In genomic region chr15:97789761-97790505, GRCm38 (mm10) we compare ENCODE assay signal across 7 mouse cellular contexts. TPM values are rescaled to one million over a fixed set of nuclear protein-coding genes. Genes with fewer than 3 reads are reported as not detected.
A peak's percentile ranks its signal among the peaks of the same experiment; 100 is the strongest.
DNase-seq lines count a peak whose midpoint lies in the region; ATAC-seq and TF ChIP-seq lines count a peak whose summit lies in the region.

No protein-coding gene starts in this region.

- TF ChIP-seq POLR2A in MEL (IDR thresholded peaks at IDR 0.05; ENCODE audit: control insufficient read depth in 1 of 2, insufficient read depth in 1 of 2, low read depth in 1 of 2, low read length in 2 of 2, poor library complexity in 1 of 2) = peak in 1 of 2 experiments; percentile 74; a peak in 2 of 4 replicates
- TF ChIP-seq POLR2A in brain, embryonic 14.5 days (IDR thresholded peaks at IDR 0.05; ENCODE audit: borderline replicate concordance, extremely low read depth, insufficient read depth, insufficient read length, poor library complexity, severe bottlenecking) = no peak

- H3K4me1 ChIP-seq in liver, embryonic 11.5 days (replicated peaks; ENCODE audit: control insufficient read depth, insufficient read depth, low read length) = peaks cover 31% of the 10 kb centered on the region
- peaks cover 12 to 42% of the 10 kb centered on the region in 2 experiments for H3K4me1 ChIP-seq in MEL (ENCODE audit: control insufficient read depth in 1 of 2, insufficient read depth in 2 of 2, low read length in 2 of 2)
- peaks cover 28% of the 10 kb centered on the region for H3K4me1 ChIP-seq in liver, postnatal 0 days (ENCODE audit: insufficient read depth)

- H3K36me3 ChIP-seq in liver, embryonic 11.5 days (ENCODE audit: control insufficient read depth, insufficient read depth, low read length) = peaks cover 21% of the 10 kb centered on the region; the same call in 1 of the 2 replicates
- peaks cover 11 to 42% of the 10 kb centered on the region in 2 experiments for H3K36me3 ChIP-seq in MEL (ENCODE audit: control insufficient read depth in 1 of 2, insufficient read depth in 2 of 2, low read length in 2 of 2)
- peaks cover 21% of the 10 kb centered on the region for H3K36me3 ChIP-seq in liver, postnatal 0 days (replicated peaks; ENCODE audit: insufficient read depth, low read length)

- no peak for TF ChIP-seq RAD21 in MEL (IDR thresholded peaks at IDR 0.05; ENCODE audit: low read depth, low read length)

- 59% methylated on average over 20 of the region's 20 CpGs for WGBS in liver, embryonic 11.5 days
- 51% methylated on average over 20 of the region's 20 CpGs for WGBS in liver, postnatal 0 days (ENCODE audit: insufficient replicate concordance)

- no peaks in the 10 kb centered on the region for H3K27me3 ChIP-seq in liver, embryonic 11.5 days (replicated peaks; ENCODE audit: control insufficient read depth, insufficient read depth, low read length)
- no peaks in the 10 kb centered on the region for H3K27me3 ChIP-seq in MEL (ENCODE audit: control insufficient read depth in 1 of 2, insufficient read depth in 2 of 2, low read length in 2 of 2)
- no peaks in the 10 kb centered on the region for H3K27me3 ChIP-seq in liver, postnatal 0 days (ENCODE audit: insufficient read depth, low read length)

- peak in 2 of 3 experiments; percentile 97 to 99; a peak in 4 of 6 replicates for TF ChIP-seq CTCF in MEL (IDR thresholded peaks at IDR 0.05 in 2 of 3, conservative IDR thresholded peaks at IDR 0.05 in 1 of 3; ENCODE audit: control insufficient read depth in 1 of 3, insufficient read depth in 1 of 3, low read depth in 2 of 3, low read length in 3 of 3, poor library complexity in 1 of 3, severe bottlenecking in 1 of 3)
- TF ChIP-seq CTCF in brain, embryonic 14.5 days (IDR thresholded peaks at IDR 0.05; ENCODE audit: borderline replicate concordance, extremely low read depth, insufficient read depth, insufficient read length) = peak; percentile 86
- peak; percentile 92 for TF ChIP-seq CTCF in liver, postnatal 0 days (IDR thresholded peaks at IDR 0.05; ENCODE audit: low read depth)

- H3K79me2 ChIP-seq in MEL (ENCODE audit: control insufficient read depth, insufficient read depth, low read length, poor library complexity) = peaks cover 22% of the 10 kb centered on the region

- DNase-seq in liver (peak; percentile 73), MEL (ENCODE audit: low read depth, low spot score) (peak; percentile 84)
- no peak for DNase-seq in liver, embryonic 11.5 days (ENCODE audit: low spot score)
- peak; percentile 66 for DNase-seq in brain, embryonic 14.5 days (ENCODE audit: low read depth)
- DNase-seq in forelimb bud, embryonic 11.5 days (ENCODE audit: low read depth, low spot score) = peak; percentile 62
- DNase-seq in liver, postnatal 0 days = peak; percentile 76
- DNase-seq in spleen, postnatal 4 days (ENCODE audit: low spot score in 2 of 2) = peak; percentile 52 to 86

- no peak overlapping the region for H3K9ac ChIP-seq in liver, embryonic 11.5 days (ENCODE audit: low read depth, low read length)
- no peak overlapping the region for H3K9ac ChIP-seq in MEL (ENCODE audit: control insufficient read depth, low read depth, low read length, poor library complexity, severe bottlenecking)
- no peak overlapping the region for H3K9ac ChIP-seq in liver, postnatal 0 days (replicated peaks)

- H3K4me2 ChIP-seq in liver, embryonic 11.5 days = no peak overlapping the region
- no peak overlapping the region for H3K4me2 ChIP-seq in liver, postnatal 0 days (ENCODE audit: low read depth, low read length)

- no peak for ATAC-seq in liver, embryonic 11.5 days (replicated peaks; ENCODE audit: low FRiP score)
- no peak for ATAC-seq in liver, postnatal 0 days

- no peaks in the 10 kb centered on the region for H3K9me3 ChIP-seq in liver, embryonic 11.5 days (ENCODE audit: control insufficient read depth, low read length)
- no peaks in the 10 kb centered on the region for H3K9me3 ChIP-seq in MEL (replicated peaks; ENCODE audit: insufficient read depth, low read length)
- H3K9me3 ChIP-seq in liver, postnatal 0 days (ENCODE audit: low read length) = no peaks in the 10 kb centered on the region

- no peak overlapping the region for H3K4me3 ChIP-seq in liver, embryonic 11.5 days (ENCODE audit: low read depth, low read length)
- H3K4me3 ChIP-seq in MEL (ENCODE audit: control insufficient read depth in 1 of 2, insufficient read depth in 1 of 2, low read depth in 2 of 2, low read length in 2 of 2) = no peak overlapping the region
- no peak overlapping the region for H3K4me3 ChIP-seq in liver, postnatal 0 days (ENCODE audit: low read depth, low read length)

- no peak overlapping the region for H3K27ac ChIP-seq in liver, embryonic 11.5 days (ENCODE audit: low read depth, low read length)
- H3K27ac ChIP-seq in MEL (ENCODE audit: control insufficient read depth, low read depth, low read length) = peak overlapping the region; percentile 3; the same call in 1 of the 2 replicates
- no peak overlapping the region for H3K27ac ChIP-seq in liver, postnatal 0 days (ENCODE audit: low read depth)

- no peak for TF ChIP-seq EP300 in MEL (IDR thresholded peaks at IDR 0.05; ENCODE audit: low read depth in 1 of 2, low read length in 2 of 2)
- TF ChIP-seq EP300 in liver, postnatal 0 days (IDR thresholded peaks at IDR 0.05; ENCODE audit: low read depth) = no peak

TF ChIP-seq in MEL, 35 proteins besides CTCF, POLR2A, EP300 and RAD21:
- no peak for TF ChIP-seq ZC3H11A (IDR thresholded peaks at IDR 0.05; ENCODE audit: low read depth, low read length)
- 0 out of 2 replicates have a peak, but pooled peaks have one; percentile 67 for TF ChIP-seq POLR2AphosphoS5 (IDR thresholded peaks at IDR 0.05; ENCODE audit: borderline replicate concordance, low read depth, low read length)
- peak; percentile 83 for TF ChIP-seq GATA1 (IDR thresholded peaks at IDR 0.05; ENCODE audit: low read depth, low read length)
TF ChIP-seq in MEL: peak in this region for 2.

RNA-seq across cellular contexts. Expression of gene Slc48a1, which starts 11.6 kb away (rescaled TPM):
- polyA plus RNA-seq in liver, embryonic 11.5 days (2014; fragmentation: Nextera tagmentation; extraction: Ambion mirVana) = 55.0 and 62.1 TPM in 2 replicates
- total RNA-seq in MEL (2012; rRNA removed) = 116 and 136 TPM in 2 replicates
- polyA plus RNA-seq in MEL (2012; ENCODE audit: insufficient read depth in 1 of 2, insufficient read length in 2 of 2, low read depth in 1 of 2, low replicate concordance in 2 of 2, missing spikeins in 1 of 2) = 100 to 1,000 TPM in 1 of 2 experiments, not detected in 1; 299 TPM
- 34.5 and 39.5 TPM in 2 replicates for polyA plus RNA-seq in brain, embryonic 14.5 days (2012; rRNA removed)
- polyA plus RNA-seq in liver, postnatal 0 days (2015; fragmentation: Nextera tagmentation; extraction: Ambion mirVana) = 59.0 and 61.1 TPM in 2 replicates

RNA-seq across cellular contexts. Expression of gene Rapgef3, which starts 22.2 kb away (rescaled TPM):
- 4.1 and 4.5 TPM in 2 replicates for polyA plus RNA-seq in liver, embryonic 11.5 days (2014; fragmentation: Nextera tagmentation; extraction: Ambion mirVana)
- 4.0 and 7.4 TPM in 2 replicates for total RNA-seq in MEL (2012; rRNA removed)
- polyA plus RNA-seq in MEL (2012; ENCODE audit: insufficient read depth in 1 of 2, insufficient read length in 2 of 2, low read depth in 1 of 2, low replicate concordance in 2 of 2, missing spikeins in 1 of 2) = 1 to 10 TPM in 1 of 2 experiments, not detected in 1; 6.6 TPM
- 19.7 and 20.4 TPM in 2 replicates for polyA plus RNA-seq in brain, embryonic 14.5 days (2012; rRNA removed)
- 1.5 and 1.9 TPM in 2 replicates for polyA plus RNA-seq in liver, postnatal 0 days (2015; fragmentation: Nextera tagmentation; extraction: Ambion mirVana)

RNA-seq across cellular contexts. Expression of gene Hdac7, which starts 54.4 kb away (rescaled TPM):
- polyA plus RNA-seq in liver, embryonic 11.5 days (2014; fragmentation: Nextera tagmentation; extraction: Ambion mirVana) = 28.1 and 33.5 TPM in 2 replicates
- 100 and 102 TPM in 2 replicates for total RNA-seq in MEL (2012; rRNA removed)
- polyA plus RNA-seq in MEL (2012; ENCODE audit: insufficient read depth in 1 of 2, insufficient read length in 2 of 2, low read depth in 1 of 2, low replicate concordance in 2 of 2, missing spikeins in 1 of 2) = 100 to 1,000 TPM in 1 of 2 experiments, not detected in 1; 389 TPM
- polyA plus RNA-seq in brain, embryonic 14.5 days (2012; rRNA removed) = 78.2 and 82.1 TPM in 2 replicates
- 5.3 TPM in 2 replicates for polyA plus RNA-seq in liver, postnatal 0 days (2015; fragmentation: Nextera tagmentation; extraction: Ambion mirVana)

RNA-seq across cellular contexts. Expression of gene Endou, which starts 58.8 kb away (rescaled TPM):
- not detected in 2 replicates for polyA plus RNA-seq in liver, embryonic 11.5 days (2014; fragmentation: Nextera tagmentation; extraction: Ambion mirVana)
- 0.07 and 0.08 TPM in 2 replicates for total RNA-seq in MEL (2012; rRNA removed)
- polyA plus RNA-seq in MEL (2012; ENCODE audit: insufficient read depth in 1 of 2, insufficient read length in 2 of 2, low read depth in 1 of 2, low replicate concordance in 2 of 2, missing spikeins in 1 of 2) = under 1 TPM in 1 of 2 experiments, not detected in 1; 0.10 TPM
- 0.90 and 1.3 TPM in 2 replicates for polyA plus RNA-seq in brain, embryonic 14.5 days (2012; rRNA removed)
- polyA plus RNA-seq in liver, postnatal 0 days (2015; fragmentation: Nextera tagmentation; extraction: Ambion mirVana) = 0.66 and 0.82 TPM in 2 replicates
